Mouse (Mus musculus) ES-E14 (cell line): ENCODE data around the gene Hdac4.

Experiments
- HCFC1 ChIP-seq: IDR thresholded peaks from 2 replicates; pipeline ENCODE4 v1.6.1; 2012; ENCODE audit warnings: low read length, inconsistent platforms, borderline replicate concordance; ENCODE audit not compliant: insufficient read depth
- MAFK ChIP-seq: IDR thresholded peaks from 2 replicates; pipeline ENCODE4 v1.6.1; 2014; ENCODE audit warnings: mild to moderate bottlenecking, low read depth, low read length, inconsistent platforms; ENCODE audit not compliant: insufficient read depth
- ZNF384 ChIP-seq: IDR thresholded peaks from 2 replicates; pipeline ENCODE4 v1.6.1; 2012; ENCODE audit warnings: low read depth, low read length, inconsistent platforms

DNA sequence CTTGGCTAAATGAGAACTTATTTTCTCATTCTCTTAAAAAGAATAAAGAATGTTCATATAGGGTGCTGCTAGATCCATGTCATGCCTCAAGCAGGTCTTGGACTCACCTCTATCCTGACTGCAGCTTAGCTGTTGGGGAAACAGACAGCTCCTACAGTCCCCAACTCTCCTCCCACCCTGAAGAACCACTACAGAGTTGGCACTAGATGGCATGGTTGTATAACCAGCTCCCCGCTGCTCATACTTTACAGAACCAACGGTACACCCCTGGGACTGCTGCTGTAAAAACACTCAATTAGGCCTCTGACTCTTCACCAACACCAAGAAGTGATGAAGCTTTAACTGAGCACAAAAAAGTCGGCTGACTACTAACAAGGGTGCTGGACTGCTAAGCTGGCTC is 235.6 kb downstream of the Hdac4 start:
- TF ChIP-seq HCFC1 = no peak
- TF ChIP-seq ZNF384 = no peak
- TF ChIP-seq MAFK = no peak
